In the genomic region with DNA sequence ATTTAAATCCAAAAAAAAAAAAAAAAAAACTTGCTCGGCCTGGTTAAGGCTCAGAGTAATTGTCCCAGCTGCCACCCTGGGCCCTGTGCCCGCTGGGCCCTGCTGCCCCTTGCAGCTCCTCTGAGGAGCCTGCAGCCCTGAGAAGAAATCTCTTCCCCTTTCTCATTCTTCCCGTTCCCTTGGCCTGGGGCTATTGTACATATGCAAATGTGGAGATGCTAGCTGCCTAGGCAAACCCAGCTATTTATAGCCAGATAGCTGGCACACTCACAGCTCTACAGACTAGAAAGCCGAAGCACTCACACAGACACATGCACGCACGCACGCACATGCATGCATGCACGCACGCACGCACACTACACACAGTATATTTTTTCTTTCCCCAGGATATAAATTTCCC, we compare ENCODE assay signal across 9 mouse cellular contexts. TPM values are rescaled to one million over a fixed set of nuclear protein-coding genes. Genes with fewer than 3 reads are reported as not detected.
A peak's percentile ranks its signal among the peaks of the same experiment; 100 is the strongest.
DNase-seq lines count a peak whose midpoint lies in the region; ATAC-seq and TF ChIP-seq lines count a peak whose summit lies in the region.
"Had no signal": no experiment of that assay in that cellular context is flagged by ENCODE, and none has a peak within 500 bp of the region (broad histone marks: within the 10 kb centered on the region; RNA-seq: fewer than 3 reads in every experiment).

No protein-coding gene starts in this region.

- H3K27ac ChIP-seq in heart, adult 2 months: no peak overlapping the region
- no peak overlapping the region for H3K27ac ChIP-seq in cerebellum, adult 2 months (ENCODE audit: insufficient read depth, low read length)
- peak overlapping the region; percentile 72 for H3K27ac ChIP-seq in heart, postnatal 0 days (ENCODE audit: low read depth)
- H3K27ac ChIP-seq in midbrain, embryonic 15.5 days: peak overlapping the region; percentile 83

- no peak for TF ChIP-seq POLR2A in heart, adult 2 months (IDR thresholded peaks at IDR 0.05; ENCODE audit: insufficient read depth, low read depth, low read length)
- no peak for TF ChIP-seq POLR2A in cerebellum, adult 2 months (IDR thresholded peaks at IDR 0.05; ENCODE audit: borderline replicate concordance, insufficient read depth, low read length)

- H3K9ac ChIP-seq in heart, adult 2 months (ENCODE audit: low read depth, low read length): no peak overlapping the region
- H3K9ac ChIP-seq in heart, postnatal 0 days (replicated peaks; ENCODE audit: low read depth, low read length): 0 out of 2 replicates have a peak overlapping the region, but pooled peaks have one; percentile 17
- H3K9ac ChIP-seq in midbrain, embryonic 15.5 days: no peak overlapping the region
- H3K9ac ChIP-seq: lung, embryonic 14.5 days had no signal

- H3K27me3 ChIP-seq in heart, adult 2 months (ENCODE audit: control insufficient read depth, insufficient read depth, low read length): no peaks in the 10 kb centered on the region
- no peaks in the 10 kb centered on the region; the same call in 1 of the 2 replicates for H3K27me3 ChIP-seq in cerebellum, adult 2 months (ENCODE audit: control insufficient read depth, insufficient read depth, low read length)
- no peaks in the 10 kb centered on the region for H3K27me3 ChIP-seq in heart, postnatal 0 days (ENCODE audit: control insufficient read depth, insufficient read depth, low read length)
- H3K27me3 ChIP-seq in midbrain, embryonic 15.5 days (replicated peaks): no peaks in the 10 kb centered on the region

- WGBS in heart, adult 2 months: 47% methylated on average over 10 of the region's 10 CpGs
- 2% methylated on average over 10 of the region's 10 CpGs for WGBS in cerebellum, adult 2 months
- 31% methylated on average over 10 of the region's 10 CpGs for WGBS in heart, postnatal 0 days
- WGBS in midbrain, embryonic 15.5 days: 26% methylated on average over 10 of the region's 10 CpGs

- 0 out of 2 replicates have a peak, but pooled peaks have one; percentile 11 for TF ChIP-seq EP300 in heart, adult 2 months (IDR thresholded peaks at IDR 0.05; ENCODE audit: insufficient read depth, low read depth, low read length)
- TF ChIP-seq EP300 in heart, postnatal 0 days (IDR thresholded peaks at IDR 0.05; ENCODE audit: low read depth): no peak

- intact Hi-C loops in heart, adult 2 months (cut with DNase I): no loop called here
- intact Hi-C loops in heart, postnatal 25 days (cut with DNase I): no loop called here

- no peaks in the 10 kb centered on the region for H3K36me3 ChIP-seq in heart, adult 2 months (ENCODE audit: control insufficient read depth, insufficient read depth, low read length)
- no peaks in the 10 kb centered on the region for H3K36me3 ChIP-seq in heart, postnatal 0 days (replicated peaks; ENCODE audit: control insufficient read depth, insufficient read depth, low read length)
- H3K36me3 ChIP-seq in midbrain, embryonic 15.5 days (replicated peaks): no peaks in the 10 kb centered on the region

- no peaks in the 10 kb centered on the region for H3K4me1 ChIP-seq in heart, adult 2 months (ENCODE audit: control insufficient read depth, insufficient read depth, low read length)
- no peaks in the 10 kb centered on the region for H3K4me1 ChIP-seq in cerebellum, adult 2 months (ENCODE audit: control insufficient read depth, insufficient read depth, low read length)
- peaks cover 21% of the 10 kb centered on the region for H3K4me1 ChIP-seq in heart, postnatal 0 days (ENCODE audit: control insufficient read depth, insufficient read depth)
- peaks cover 30% of the 10 kb centered on the region for H3K4me1 ChIP-seq in midbrain, embryonic 15.5 days

- no peak overlapping the region for H3K4me3 ChIP-seq in heart, adult 2 months
- H3K4me3 ChIP-seq in cerebellum, adult 2 months (replicated peaks; ENCODE audit: insufficient read depth, low read depth, low read length): no peak overlapping the region
- H3K4me3 ChIP-seq in heart, postnatal 0 days (ENCODE audit: low read depth, low read length): no peak overlapping the region
- no peak overlapping the region for H3K4me3 ChIP-seq in midbrain, embryonic 15.5 days

- DNase-seq in heart, adult 2 months: peak in 1 of 2 experiments; percentile 40
- no peak for DNase-seq in heart, postnatal 25 days (ENCODE audit: low spot score)
- DNase-seq in cerebellum, adult 2 months: peak; percentile 24 to 39
- DNase-seq in heart, postnatal 0 days (ENCODE audit: low spot score): peak; percentile 78
- no peak for DNase-seq in yolk sac, embryonic 10.5 days (ENCODE audit: low spot score)
- DNase-seq in spleen, postnatal 36 days (ENCODE audit: low spot score in 2 of 2): no peak
- DNase-seq: lung, embryonic 14.5 days had no signal

- peak overlapping the region; percentile 39 for H3K4me2 ChIP-seq in heart, postnatal 0 days (ENCODE audit: low read depth, low read length)
- peak overlapping the region; percentile 15; the same call in 1 of the 2 replicates for H3K4me2 ChIP-seq in midbrain, embryonic 15.5 days
- H3K4me2 ChIP-seq: lung, embryonic 14.5 days had no signal

- H3K9me3 ChIP-seq in heart, postnatal 0 days (replicated peaks; ENCODE audit: control insufficient read depth, low read length): peaks cover 6% of the 10 kb centered on the region
- H3K9me3 ChIP-seq in midbrain, embryonic 15.5 days: no peaks in the 10 kb centered on the region

- TF ChIP-seq CTCF in heart, adult 2 months (IDR thresholded peaks at IDR 0.05): no peak
- no peak for TF ChIP-seq CTCF in cerebellum, adult 2 months (IDR thresholded peaks at IDR 0.05; ENCODE audit: borderline replicate concordance, insufficient read depth, low read depth, low read length)
- no peak for TF ChIP-seq CTCF in heart, postnatal 0 days (IDR thresholded peaks at IDR 0.05; ENCODE audit: low read depth)

- ATAC-seq in heart, postnatal 0 days (ENCODE audit: insufficient read depth, low read depth): peak; percentile 79
- ATAC-seq in midbrain, embryonic 15.5 days (replicated peaks): peak; percentile 89
- no peak for ATAC-seq in inflammation-experienced regulatory T-cells, adult 6 months

- no peaks in the 10 kb centered on the region for H3K79me2 ChIP-seq in heart, adult 2 months (replicated peaks; ENCODE audit: control insufficient read depth, insufficient read depth, low read length)

RNA-seq across cellular contexts. Expression of a gene that starts 9.0 kb away (rescaled TPM):
- total RNA-seq in heart, adult 2 months (2021): not detected
- polyA plus RNA-seq in heart, adult 2 months (2012; rRNA removed): not detected in 2 replicates
- total RNA-seq in heart, postnatal 25 days (2021): not detected
- polyA plus RNA-seq in cerebellum, adult 2 months (2012; rRNA removed): not detected in 2 replicates
- not detected in 2 replicates for total RNA-seq in heart, postnatal 0 days (2014; rRNA removed; ENCODE audit: low replicate concordance)
- polyA plus RNA-seq in heart, postnatal 0 days (2015; fragmentation: Nextera tagmentation; extraction: Ambion mirVana): not detected in 2 replicates
- polyA plus RNA-seq in midbrain, embryonic 15.5 days (2015; fragmentation: Nextera tagmentation; extraction: Ambion mirVana): not detected in 2 replicates
- not detected for polyA plus RNA-seq in inflammation-experienced regulatory T-cells, adult 6 months (2017; shearing (Covaris generic))
- polyA plus RNA-seq: lung, embryonic 14.5 days had no signal

Comparison
In these comparisons a context has a peak if more than half of its experiments do, and no peak if none do; other contexts are left out.
1. DNase-seq: peak in cerebellum, adult 2 months (2 of 2) and heart, postnatal 0 days (single experiment); none in heart, postnatal 25 days (single experiment), yolk sac, embryonic 10.5 days (single experiment) and spleen, postnatal 36 days (0 of 2).
2. H3K27ac ChIP-seq: peak in heart, postnatal 0 days (single experiment) and midbrain, embryonic 15.5 days (single experiment); none in heart, adult 2 months (single experiment) and cerebellum, adult 2 months (single experiment).